Mouse (Mus musculus): Measurements from ENCODE around the gene Ttll13. TPM values are rescaled to one million over a fixed set of nuclear protein-coding genes. Genes with fewer than 3 reads are reported as not detected.

Ttll13 gene
- polyA plus RNA-seq, 2 experiments from 2014 or later: 0.62 TPM; not detected in 1

- peak; percentile 97 for ATAC-seq
These were observed 22.9 kb downstream of the Ttll13 start, which contains the start of gene Vps33b for GRCm38 (mm10) chr7:80268897-80269750. Vps33b (plus strand) TSS chr7:80269649.

- ATAC-seq: no peak
These were observed 23.6 kb downstream of the Ttll13 start for GRCm38 (mm10) chr7:80269751-80270255.

GRCm38 (mm10) chr7:80273456-80273855 is 27.3 kb downstream of the Ttll13 start:
- no peak for ATAC-seq

- no peak for ATAC-seq
These were observed 30.2 kb downstream of the Ttll13 start for GRCm38 (mm10) chr7:80276374-80276773.

GRCm38 (mm10) chr7:80280032-80280431 is 33.9 kb downstream of the Ttll13 start:
- no peak for ATAC-seq

- no peak for ATAC-seq
These were observed 34.8 kb downstream of the Ttll13 start for GRCm38 (mm10) chr7:80280998-80281397.

- ATAC-seq: no peak
These were observed 35.5 kb downstream of the Ttll13 start for GRCm38 (mm10) chr7:80281646-80282045.

- no peak for ATAC-seq
These were observed 37.2 kb downstream of the Ttll13 start for GRCm38 (mm10) chr7:80283226-80283918.

GRCm38 (mm10) chr7:80284391-80284790 is 38.2 kb downstream of the Ttll13 start:
- ATAC-seq: no peak

GRCm38 (mm10) chr7:80285725-80286124 is 39.5 kb downstream of the Ttll13 start:
- no peak for ATAC-seq

- no peak for ATAC-seq
These were observed 41.6 kb downstream of the Ttll13 start for GRCm38 (mm10) chr7:80287736-80288135.

GRCm38 (mm10) chr7:80294062-80294763 is 48.0 kb downstream of the Ttll13 start, which contains the start of gene Prc1:
Prc1 (plus strand) TSS chr7:80294450.
- peak; percentile 94 for ATAC-seq

- ATAC-seq: peak; percentile 4
These were observed 48.8 kb downstream of the Ttll13 start for GRCm38 (mm10) chr7:80294764-80295648.

GRCm38 (mm10) chr7:80296462-80296861 is 50.3 kb downstream of the Ttll13 start:
- no peak for ATAC-seq

GRCm38 (mm10) chr7:80297041-80297440 is 50.9 kb downstream of the Ttll13 start:
- ATAC-seq: no peak

- no peak for ATAC-seq
These were observed 52.6 kb downstream of the Ttll13 start for GRCm38 (mm10) chr7:80298754-80299153.

- ATAC-seq: peak; percentile 74
These were observed 53.4 kb downstream of the Ttll13 start for GRCm38 (mm10) chr7:80299568-80299967.

- ATAC-seq: no peak
These were observed 55.3 kb downstream of the Ttll13 start for GRCm38 (mm10) chr7:80301522-80301921.

GRCm38 (mm10) chr7:80307766-80308165 is 61.6 kb downstream of the Ttll13 start:
- no peak for ATAC-seq
